Mouse (Mus musculus): Measurements from ENCODE around the gene Gpr62. TPM values are rescaled to one million over a fixed set of nuclear protein-coding genes. Genes with fewer than 3 reads are reported as not detected.

Gene Gpr62
- total and polyA plus RNA-seq, 3 experiments: not detected

GRCm38 (mm10) chr9:106476924-106477484 lies 11.3 kb upstream of the Gpr62 start, which contains the start of gene Parp3:
Gene Parp3, minus strand, starts transcription at chr9:106476949.
- peak within 1 kb of the TSS; percentile 82 for H3K4me3 ChIP-seq (ENCODE audit: low read depth, low read length)
- ATAC-seq (ENCODE audit: extremely low read depth, insufficient number of reproducible peaks, low FRiP score, poor library complexity, severe bottlenecking) (peak; percentile 97), DNase-seq (ENCODE audit: low spot score) (peak; percentile 98)
- TF ChIP-seq TAL1 (conservative IDR thresholded peaks at IDR 0.05; ENCODE audit: low read depth, low read length) (no peak), CTCF (IDR thresholded peaks at IDR 0.05; ENCODE audit: low read depth, low read length) (peak; percentile 85)
- peaks cover 16% of the 10 kb centered on the region for H3K27me3 ChIP-seq (ENCODE audit: insufficient read depth, low read length)
- peaks cover 66% of the 10 kb centered on the region for H3K4me1 ChIP-seq (ENCODE audit: insufficient read depth, low read depth, low read length)
- H3K36me3 ChIP-seq (replicated peaks): peaks cover 35% of the 10 kb centered on the region
- no peaks in the 10 kb centered on the region for H3K9me3 ChIP-seq (replicated peaks)

GRCm38 (mm10) chr9:106476002-106476923 lies 10.5 kb upstream of the Gpr62 start:
- H3K27me3 ChIP-seq (ENCODE audit: insufficient read depth, low read length): peaks cover 21% of the 10 kb centered on the region
- no peak for TF ChIP-seq POLR2AphosphoS5 (IDR thresholded peaks at IDR 0.05; ENCODE audit: insufficient replicate concordance, low read depth, low read length)
- TF ChIP-seq GATA1 (IDR thresholded peaks at IDR 0.05; ENCODE audit: borderline replicate concordance, low read length): no peak
- no peak for TF ChIP-seq CTCF (IDR thresholded peaks at IDR 0.05; ENCODE audit: low read depth, low read length)
- TF ChIP-seq GATA2 (IDR thresholded peaks at IDR 0.05; ENCODE audit: borderline replicate concordance, low read depth, low read length): no peak
- TF ChIP-seq TAL1 (conservative IDR thresholded peaks at IDR 0.05; ENCODE audit: low read depth, low read length): no peak
- ATAC-seq (ENCODE audit: extremely low read depth, insufficient number of reproducible peaks, low FRiP score, poor library complexity, severe bottlenecking) (no peak), DNase-seq (ENCODE audit: low spot score) (peak; percentile 63)
- H3K36me3 ChIP-seq (replicated peaks): peaks cover 28% of the 10 kb centered on the region
- no peaks in the 10 kb centered on the region for H3K9me3 ChIP-seq (replicated peaks)
- peaks cover 65% of the 10 kb centered on the region for H3K4me1 ChIP-seq (ENCODE audit: insufficient read depth, low read depth, low read length)
- peak overlapping the region; percentile 82; the same call in 1 of the 2 replicates for H3K4me3 ChIP-seq (ENCODE audit: low read depth, low read length)

GRCm38 (mm10) chr9:106475663-106476001 lies 9.9 kb upstream of the Gpr62 start, which contains the start of gene Rrp9:
Gene Rrp9, plus strand, starts transcription at chr9:106475963.
- ATAC-seq (ENCODE audit: extremely low read depth, insufficient number of reproducible peaks, low FRiP score, poor library complexity, severe bottlenecking) (no peak), DNase-seq (ENCODE audit: low spot score) (no peak)
- H3K4me1 ChIP-seq (ENCODE audit: insufficient read depth, low read depth, low read length): peaks cover 59% of the 10 kb centered on the region
- H3K9me3 ChIP-seq (replicated peaks): no peaks in the 10 kb centered on the region
- TF ChIP-seq TAL1 (conservative IDR thresholded peaks at IDR 0.05; ENCODE audit: low read depth, low read length) (no peak), GATA2 (IDR thresholded peaks at IDR 0.05; ENCODE audit: borderline replicate concordance, low read depth, low read length) (no peak), GATA1 (IDR thresholded peaks at IDR 0.05; ENCODE audit: borderline replicate concordance, low read length) (no peak), CTCF (IDR thresholded peaks at IDR 0.05; ENCODE audit: low read depth, low read length) (no peak), POLR2AphosphoS5 (IDR thresholded peaks at IDR 0.05; ENCODE audit: insufficient replicate concordance, low read depth, low read length) (no peak)
- peaks cover 22% of the 10 kb centered on the region for H3K36me3 ChIP-seq (replicated peaks)
- peak within 1 kb of the TSS; percentile 82; the same call in 1 of the 2 replicates for H3K4me3 ChIP-seq (ENCODE audit: low read depth, low read length)
- H3K27me3 ChIP-seq (ENCODE audit: insufficient read depth, low read length): peaks cover 25% of the 10 kb centered on the region

- ATAC-seq (ENCODE audit: extremely low read depth, insufficient number of reproducible peaks, low FRiP score, poor library complexity, severe bottlenecking): no peak
- Histone ChIP-seq H3K4me3 (ENCODE audit: low read depth, low read length) (peak overlapping the region; percentile 38; the same call in 1 of the 2 replicates), H3K4me1 (ENCODE audit: insufficient read depth, low read depth, low read length) (peaks cover 55% of the 10 kb centered on the region), H3K27me3 (ENCODE audit: insufficient read depth, low read length) (peaks cover 25% of the 10 kb centered on the region), H3K36me3 (replicated peaks) (peaks cover 16% of the 10 kb centered on the region), H3K9me3 (replicated peaks) (no peaks in the 10 kb centered on the region)
- no peak for DNase-seq (ENCODE audit: low spot score)
- TF ChIP-seq CTCF (IDR thresholded peaks at IDR 0.05; ENCODE audit: low read depth, low read length) (no peak), TAL1 (conservative IDR thresholded peaks at IDR 0.05; ENCODE audit: low read depth, low read length) (no peak), POLR2AphosphoS5 (IDR thresholded peaks at IDR 0.05; ENCODE audit: insufficient replicate concordance, low read depth, low read length) (no peak), GATA2 (IDR thresholded peaks at IDR 0.05; ENCODE audit: borderline replicate concordance, low read depth, low read length) (no peak), GATA1 (IDR thresholded peaks at IDR 0.05; ENCODE audit: borderline replicate concordance, low read length) (no peak)
Measured at GRCm38 (mm10) chr9:106475046-106475445, 9.3 kb upstream of the Gpr62 start.

- ATAC-seq (ENCODE audit: extremely low read depth, insufficient number of reproducible peaks, low FRiP score, poor library complexity, severe bottlenecking): no peak
- Histone ChIP-seq H3K9me3 (replicated peaks) (no peaks in the 10 kb centered on the region), H3K36me3 (replicated peaks) (peaks cover 10% of the 10 kb centered on the region), H3K4me1 (ENCODE audit: insufficient read depth, low read depth, low read length) (peaks cover 50% of the 10 kb centered on the region), H3K4me3 (ENCODE audit: low read depth, low read length) (peak overlapping the region; percentile 44; the same call in 1 of the 2 replicates), H3K27me3 (ENCODE audit: insufficient read depth, low read length) (peaks cover 29% of the 10 kb centered on the region)
- TF ChIP-seq CTCF (IDR thresholded peaks at IDR 0.05; ENCODE audit: low read depth, low read length) (peak; percentile 57), GATA2 (IDR thresholded peaks at IDR 0.05; ENCODE audit: borderline replicate concordance, low read depth, low read length) (no peak), GATA1 (IDR thresholded peaks at IDR 0.05; ENCODE audit: borderline replicate concordance, low read length) (no peak), POLR2AphosphoS5 (IDR thresholded peaks at IDR 0.05; ENCODE audit: insufficient replicate concordance, low read depth, low read length) (no peak)
- DNase-seq (ENCODE audit: low spot score): peak; percentile 71
Measured at GRCm38 (mm10) chr9:106474456-106474855, 8.7 kb upstream of the Gpr62 start.

- H3K27me3 ChIP-seq (ENCODE audit: insufficient read depth, low read length): peaks cover 29% of the 10 kb centered on the region
- no peak for ATAC-seq (ENCODE audit: extremely low read depth, insufficient number of reproducible peaks, low FRiP score, poor library complexity, severe bottlenecking)
- peaks cover 49% of the 10 kb centered on the region for H3K4me1 ChIP-seq (ENCODE audit: insufficient read depth, low read depth, low read length)
Measured at GRCm38 (mm10) chr9:106473753-106474105, 8.0 kb upstream of the Gpr62 start.

More at GRCm38 (mm10) chr9:106473753-106474105, 8.0 kb upstream of the Gpr62 start:
- TF ChIP-seq CTCF (IDR thresholded peaks at IDR 0.05; ENCODE audit: low read depth, low read length) (no peak), POLR2AphosphoS5 (IDR thresholded peaks at IDR 0.05; ENCODE audit: insufficient replicate concordance, low read depth, low read length) (no peak), GATA2 (IDR thresholded peaks at IDR 0.05; ENCODE audit: borderline replicate concordance, low read depth, low read length) (no peak), GATA1 (IDR thresholded peaks at IDR 0.05; ENCODE audit: borderline replicate concordance, low read length) (no peak), TAL1 (conservative IDR thresholded peaks at IDR 0.05; ENCODE audit: low read depth, low read length) (no peak)
- Histone ChIP-seq H3K9me3 (replicated peaks) (no peaks in the 10 kb centered on the region), H3K36me3 (replicated peaks) (peaks cover 3% of the 10 kb centered on the region), H3K4me3 (ENCODE audit: low read depth, low read length) (no peak overlapping the region)
- DNase-seq (ENCODE audit: low spot score): no peak

Measured in G1E (cell line).